Mouse (Mus musculus): ENCODE data around the gene Olfr560.

- TF ChIP-seq CTCF (IDR thresholded peaks at IDR 0.05; ENCODE audit: insufficient read depth, low read length) (no peak), POLR2A (IDR thresholded peaks at IDR 0.05; ENCODE audit: borderline replicate concordance, extremely low read depth, low read depth, low read length) (no peak)
Measured at GRCm38 (mm10) chr7:102737705-102738104, 21.5 kb downstream of the Olfr560 start.

All from lung, adult 2 months (tissue).